Mouse (Mus musculus) liver, embryonic 12.5 days (tissue): ENCODE data around the gene Sh3gl2. TPM values are rescaled to one million over a fixed set of nuclear protein-coding genes. Genes with fewer than 3 reads are reported as not detected.

Experiments used
- ATAC-seq: fragments of 200-750 bp; cut with Nextera tagmentation; 2 replicates; pipeline ENCODE4 v1.8.0; 2017; ENCODE audit warnings: moderate number of reproducible peaks, mild to moderate bottlenecking, moderate library complexity
- H3K27ac ChIP-seq: fragments of 300-500 bp; sonication (generic); 2 replicates; pipeline ENCODE4 v1.5.1; 2016; ENCODE audit warnings: mild to moderate bottlenecking
- H3K27me3 ChIP-seq: fragments of 300-500 bp; sonication (generic); replicated peaks from 2 replicates; pipeline ENCODE4 v1.6.1; 2016; ENCODE audit warnings: mild to moderate bottlenecking, moderate library complexity
- H3K36me3 ChIP-seq: fragments of 300-500 bp; sonication (generic); 2 replicates; pipeline ENCODE4 v1.6.1; 2016; ENCODE audit warnings: mild to moderate bottlenecking, moderate library complexity
- H3K4me1 ChIP-seq: fragments of 300-500 bp; sonication (generic); 2 replicates; pipeline ENCODE4 v1.6.1; 2016
- H3K4me2 ChIP-seq: fragments of 300-500 bp; sonication (generic); 2 replicates; pipeline ENCODE4 v1.6.1; 2016; ENCODE audit warnings: mild to moderate bottlenecking, moderate library complexity
- H3K4me3 ChIP-seq: fragments of 300-500 bp; sonication (generic); 2 replicates; pipeline ENCODE4 v1.5.1; 2016; ENCODE audit warnings: mild to moderate bottlenecking, moderate library complexity
- H3K9ac ChIP-seq: fragments of 300-500 bp; sonication (generic); 2 replicates; pipeline ENCODE4 v1.6.1; 2016; ENCODE audit warnings: mild to moderate bottlenecking, moderate library complexity
- H3K9me3 ChIP-seq: fragments of 300-500 bp; sonication (generic); replicated peaks from 2 replicates; pipeline ENCODE4 v1.6.1; 2016; ENCODE audit warnings: mild to moderate bottlenecking, moderate library complexity
- WGBS: fragments of 180-500 bp; shearing (Covaris S2); methylation state at CpG from one replicate; pipeline ENCODE4 v1.1.7; 2016; ENCODE audit not compliant: insufficient replicate concordance; 5-methylcytosine and 5-hydroxymethylcytosine counted together
- polyA plus RNA-seq: library from polyadenylated mRNA; unstranded; fragments of >200 nt; fragmentation: Nextera tagmentation; extraction: Ambion mirVana; gene quantifications from 2 replicates; pipeline ENCODE4 v1.2.1, GENCODE M21; 2016

Sh3gl2 gene
- polyA plus RNA-seq, 1 experiment from 2014 or later, result 0.17 TPM

GRCm38 (mm10) chr4:85505718-85506117, 300.8 kb downstream of the Sh3gl2 start:
- no peak overlapping the region for H3K9ac ChIP-seq

DNA sequence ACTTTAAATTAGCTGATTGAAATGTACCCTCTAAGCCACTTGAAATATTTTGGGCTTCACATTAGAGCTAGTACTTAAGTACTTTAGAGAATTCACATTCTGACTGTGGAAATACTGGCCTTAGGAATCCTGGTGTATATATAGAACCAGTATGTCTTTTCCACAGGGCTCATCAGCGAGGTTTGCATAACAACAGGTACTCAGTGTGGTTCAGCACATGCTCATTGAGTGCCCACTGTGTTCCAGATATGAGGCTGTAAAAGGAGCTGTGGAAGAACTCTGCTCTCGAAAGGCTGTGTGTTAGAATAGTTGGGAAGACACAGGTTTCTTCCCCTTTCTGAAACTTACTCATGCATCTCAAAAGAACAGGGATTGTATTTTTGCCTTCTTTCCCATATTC, 302.1 kb downstream of the Sh3gl2 start:
- H3K9ac ChIP-seq, result no peak overlapping the region
- H3K9me3 ChIP-seq, result no peaks in the 10 kb centered on the region
- H3K4me2 ChIP-seq, result no peak overlapping the region
- no peaks in the 10 kb centered on the region for H3K4me1 ChIP-seq
- H3K4me3 ChIP-seq, result no peak overlapping the region
- H3K27me3 ChIP-seq, result no peaks in the 10 kb centered on the region
- WGBS, result 51% methylated on average over 2 of the region's 2 CpGs
- ATAC-seq, result no peak
- H3K36me3 ChIP-seq, result no peaks in the 10 kb centered on the region
- no peak overlapping the region for H3K27ac ChIP-seq

More at GRCm38 (mm10) chr4:85505718-85506117, 300.8 kb downstream of the Sh3gl2 start:
- Histone ChIP-seq H3K9me3 (no peaks in the 10 kb centered on the region), H3K4me1 (no peaks in the 10 kb centered on the region), H3K27ac (no peak overlapping the region), H3K27me3 (no peaks in the 10 kb centered on the region), H3K4me3 (no peak overlapping the region), H3K36me3 (no peaks in the 10 kb centered on the region), H3K4me2 (no peak overlapping the region)
- 52% methylated on average over 3 of the region's 3 CpGs for WGBS
- no peak for ATAC-seq

DNA sequence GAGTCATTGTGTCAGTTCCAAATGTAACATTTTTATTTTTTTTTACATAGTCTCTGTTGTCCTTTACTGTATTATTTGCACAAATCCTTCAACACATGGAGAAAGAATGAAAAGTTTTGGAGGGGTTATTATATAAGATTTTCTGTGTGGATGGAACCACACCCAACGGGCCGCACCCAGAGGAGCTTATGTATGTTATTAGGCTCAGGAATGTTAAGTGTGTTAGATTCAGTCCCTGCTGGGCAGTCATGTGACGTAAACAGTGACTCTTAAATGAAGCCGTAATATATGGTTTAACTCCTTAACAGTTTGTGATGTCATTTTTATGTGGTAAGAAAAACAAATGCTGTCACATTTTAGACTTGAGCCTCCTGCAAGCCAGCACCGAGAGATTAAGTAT, 302.6 kb downstream of the Sh3gl2 start:
- no peak for ATAC-seq
- no peaks in the 10 kb centered on the region; the same call in 1 of the 2 replicates for H3K27me3 ChIP-seq
- H3K27ac ChIP-seq, result no peak overlapping the region
- H3K9me3 ChIP-seq, result no peaks in the 10 kb centered on the region
- no peaks in the 10 kb centered on the region for H3K4me1 ChIP-seq
- no peak overlapping the region for H3K9ac ChIP-seq
- H3K4me2 ChIP-seq, result no peak overlapping the region
- H3K36me3 ChIP-seq, result no peaks in the 10 kb centered on the region
- 66% methylated on average over 5 of the region's 5 CpGs for WGBS
- H3K4me3 ChIP-seq, result no peak overlapping the region

- no peak overlapping the region for H3K4me3 ChIP-seq
- no peak for ATAC-seq
- peak overlapping the region; percentile 61 for H3K4me2 ChIP-seq
- H3K9ac ChIP-seq, result no peak overlapping the region
- H3K4me1 ChIP-seq, result no peaks in the 10 kb centered on the region
- H3K36me3 ChIP-seq, result no peaks in the 10 kb centered on the region
- no peak overlapping the region for H3K27ac ChIP-seq
- H3K9me3 ChIP-seq, result no peaks in the 10 kb centered on the region
- 34% methylated on average over 7 of the region's 7 CpGs for WGBS
- H3K27me3 ChIP-seq, result peaks cover 13% of the 10 kb centered on the region; the same call in 1 of the 2 replicates
These were observed 308.4 kb downstream of the Sh3gl2 start for GRCm38 (mm10) chr4:85513288-85513687.

- Histone ChIP-seq H3K4me2 (peak within 1 kb of the TSS; percentile 61), H3K27ac (no peak within 1 kb of the TSS)
- ATAC-seq, result no peak
These were observed 308.9 kb downstream of the Sh3gl2 start, which contains the start of gene Adamtsl1 for GRCm38 (mm10) chr4:85513792-85514191. TSS of gene Adamtsl1 (plus strand) at chr4:85514172.

DNA sequence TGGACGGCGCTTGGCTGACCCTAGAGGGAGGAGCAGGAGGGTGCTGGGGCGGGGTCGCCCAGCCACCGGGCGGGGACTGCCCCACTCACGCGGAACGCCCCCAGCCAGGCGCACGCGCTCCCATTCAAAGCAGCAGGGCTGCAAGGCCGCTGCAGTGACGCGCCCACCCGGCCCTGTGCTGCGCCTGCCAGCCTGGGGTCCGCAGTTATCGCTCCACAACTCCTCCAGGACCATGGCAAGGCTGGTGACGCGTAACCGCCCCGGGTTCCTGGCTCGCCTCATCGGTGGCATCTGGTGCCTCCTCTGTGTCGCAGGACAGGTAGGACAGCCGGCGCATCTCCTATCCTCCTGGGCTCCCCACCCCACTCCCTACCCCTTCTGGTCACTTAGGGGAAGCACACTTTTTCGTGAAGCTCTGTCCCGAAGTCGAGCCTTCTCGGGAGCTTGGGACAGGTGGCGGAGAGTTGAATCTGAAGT, 309.3 kb downstream of the Sh3gl2 start:
- ATAC-seq, result peak; percentile 44; the same call in 1 of the 2 replicates
- H3K4me2 ChIP-seq, result peak overlapping the region; percentile 61

More at GRCm38 (mm10) chr4:85513792-85514191, 308.9 kb downstream of the Sh3gl2 start, which contains the start of gene Adamtsl1:
- Histone ChIP-seq H3K9ac (no peak within 1 kb of the TSS), H3K4me3 (peak within 1 kb of the TSS; percentile 44), H3K4me1 (no peaks in the 10 kb centered on the region), H3K9me3 (no peaks in the 10 kb centered on the region), H3K27me3 (peaks cover 13% of the 10 kb centered on the region; the same call in 1 of the 2 replicates), H3K36me3 (no peaks in the 10 kb centered on the region)
- WGBS, result 5% methylated on average over 9 of the region's 9 CpGs

DNA sequence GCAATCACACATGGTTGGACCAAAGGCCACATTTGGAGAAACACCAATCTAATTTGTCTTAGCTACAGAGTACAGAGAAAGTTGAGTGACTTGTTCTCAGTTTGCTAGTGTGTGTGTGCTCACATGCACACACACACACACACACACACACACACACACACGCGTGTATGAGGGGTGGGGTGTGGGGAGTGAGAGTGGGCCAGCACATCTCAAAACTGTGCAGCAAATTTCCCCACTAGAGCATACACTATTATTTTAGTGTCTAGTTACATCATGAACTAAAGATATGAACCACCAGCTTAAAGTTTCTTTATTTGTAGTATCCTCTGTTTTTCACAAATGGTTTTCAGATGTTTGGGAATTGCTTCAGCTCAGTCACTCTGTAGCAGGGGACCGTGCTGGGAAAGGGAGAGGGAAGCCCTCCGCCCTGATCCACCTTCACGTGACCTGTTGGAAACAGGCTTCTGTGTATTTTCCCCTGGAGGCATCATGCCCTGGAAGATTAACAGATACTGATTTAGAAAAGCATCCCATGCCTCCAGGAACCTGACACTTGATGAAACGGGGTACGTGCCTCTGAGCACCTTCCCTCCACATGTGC, 322.1 kb downstream of the Sh3gl2 start:
- ATAC-seq, result no peak
- no peak overlapping the region for H3K27ac ChIP-seq
- no peaks in the 10 kb centered on the region for H3K27me3 ChIP-seq
- WGBS, result 79% methylated on average over 7 of the region's 7 CpGs
- no peaks in the 10 kb centered on the region for H3K9me3 ChIP-seq
- H3K4me3 ChIP-seq, result no peak overlapping the region
- H3K36me3 ChIP-seq, result no peaks in the 10 kb centered on the region
- H3K4me2 ChIP-seq, result no peak overlapping the region
- H3K9ac ChIP-seq, result no peak overlapping the region
- no peaks in the 10 kb centered on the region for H3K4me1 ChIP-seq

More for the DNA sequence above, 309.3 kb downstream of the Sh3gl2 start:
- Histone ChIP-seq H3K9me3 (no peaks in the 10 kb centered on the region), H3K9ac (no peak overlapping the region), H3K4me1 (no peaks in the 10 kb centered on the region), H3K27ac (no peak overlapping the region), H3K4me3 (peak overlapping the region; percentile 44), H3K36me3 (no peaks in the 10 kb centered on the region), H3K27me3 (peaks cover 13% of the 10 kb centered on the region; the same call in 1 of the 2 replicates)
- 2% methylated on average over 28 of the region's 33 CpGs for WGBS

DNA sequence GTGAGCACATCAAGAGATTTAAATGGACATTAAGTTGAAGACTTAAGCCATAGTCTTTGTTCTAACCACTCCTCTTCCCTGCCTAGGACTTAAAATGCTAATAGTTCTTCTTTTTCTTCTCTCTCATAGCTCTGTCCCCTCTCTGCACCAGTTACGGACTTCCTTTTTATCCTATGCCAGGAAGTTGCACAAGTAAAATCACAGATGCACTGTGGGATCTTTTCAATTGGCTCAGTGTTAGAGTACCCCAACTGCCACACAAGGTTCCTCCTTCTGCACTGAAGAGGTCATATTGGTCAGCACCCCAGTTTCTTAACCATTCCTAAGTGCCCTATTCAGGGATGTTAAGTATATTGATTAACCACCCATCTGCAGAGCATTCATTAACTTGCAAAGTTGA, 324.9 kb downstream of the Sh3gl2 start:
- no peaks in the 10 kb centered on the region for H3K9me3 ChIP-seq
- H3K4me2 ChIP-seq, result no peak overlapping the region
- H3K36me3 ChIP-seq, result no peaks in the 10 kb centered on the region
- no peak for ATAC-seq
- no peak overlapping the region for H3K4me3 ChIP-seq
- H3K4me1 ChIP-seq, result no peaks in the 10 kb centered on the region
- H3K27me3 ChIP-seq, result no peaks in the 10 kb centered on the region
- H3K27ac ChIP-seq, result no peak overlapping the region
- 26% methylated on average over 1 of the region's 1 CpGs for WGBS
- no peak overlapping the region for H3K9ac ChIP-seq

DNA sequence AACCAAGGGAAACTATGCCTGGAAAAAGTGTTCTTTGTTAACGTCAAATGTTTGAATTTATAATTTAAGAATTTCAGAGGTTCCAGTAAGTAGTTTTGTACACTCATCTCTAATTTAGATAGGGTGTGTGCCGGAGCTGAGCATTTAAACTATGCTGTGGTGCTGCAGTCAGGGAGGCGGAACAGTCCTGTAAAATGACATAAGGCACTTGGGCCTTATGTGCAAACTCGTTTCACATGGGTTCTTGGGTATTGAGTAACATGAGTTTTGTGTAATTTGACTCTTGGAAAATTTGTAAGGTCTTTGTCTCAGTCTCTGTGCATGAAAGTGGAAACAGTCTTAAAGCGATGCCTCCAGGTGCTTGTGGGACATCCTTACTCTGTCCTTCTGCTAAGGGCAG, 334.8 kb downstream of the Sh3gl2 start:
- ATAC-seq, result no peak
- Histone ChIP-seq H3K4me3 (no peak overlapping the region), H3K27me3 (no peaks in the 10 kb centered on the region), H3K27ac (no peak overlapping the region), H3K4me2 (no peak overlapping the region), H3K36me3 (no peaks in the 10 kb centered on the region), H3K9ac (no peak overlapping the region), H3K9me3 (no peaks in the 10 kb centered on the region), H3K4me1 (no peaks in the 10 kb centered on the region)
- WGBS, result 65% methylated on average over 5 of the region's 5 CpGs

- no peak overlapping the region for H3K9ac ChIP-seq
- no peak overlapping the region for H3K27ac ChIP-seq
- 64% methylated on average over 4 of the region's 4 CpGs for WGBS
- H3K27me3 ChIP-seq, result no peaks in the 10 kb centered on the region
- no peaks in the 10 kb centered on the region for H3K9me3 ChIP-seq
- ATAC-seq, result no peak
- H3K4me1 ChIP-seq, result no peaks in the 10 kb centered on the region
- no peak overlapping the region for H3K4me2 ChIP-seq
- H3K36me3 ChIP-seq, result no peaks in the 10 kb centered on the region
- H3K4me3 ChIP-seq, result no peak overlapping the region
These were observed 338.3 kb downstream of the Sh3gl2 start for GRCm38 (mm10) chr4:85543221-85543620.

DNA sequence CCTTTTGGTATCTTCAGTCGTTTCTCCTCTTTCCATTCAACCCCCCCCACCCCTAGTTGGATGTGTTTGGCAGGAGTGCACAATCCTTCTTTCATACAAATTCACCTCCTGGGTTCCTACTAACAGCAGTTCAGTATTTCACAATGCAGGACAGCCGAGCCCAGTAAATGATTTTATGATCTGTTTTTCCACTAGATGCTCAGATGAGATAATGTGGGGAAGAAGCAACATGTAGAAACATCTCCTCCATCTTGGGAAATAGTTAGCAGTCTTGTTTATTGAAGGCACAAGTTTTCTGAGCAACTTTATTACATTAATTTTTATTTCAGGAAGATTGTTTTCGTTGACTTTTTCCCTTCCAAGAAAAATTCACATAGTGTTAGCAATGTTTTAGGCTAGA, 349.8 kb downstream of the Sh3gl2 start:
- H3K4me1 ChIP-seq, result no peaks in the 10 kb centered on the region
- WGBS, result 52% methylated on average over 3 of the region's 3 CpGs
- no peak overlapping the region for H3K27ac ChIP-seq
- no peaks in the 10 kb centered on the region for H3K9me3 ChIP-seq
- no peak for ATAC-seq
- no peaks in the 10 kb centered on the region for H3K36me3 ChIP-seq
- no peak overlapping the region for H3K4me2 ChIP-seq
- H3K27me3 ChIP-seq, result no peaks in the 10 kb centered on the region
- H3K9ac ChIP-seq, result no peak overlapping the region
- no peak overlapping the region for H3K4me3 ChIP-seq

GRCm38 (mm10) chr4:85559753-85560152, 354.8 kb downstream of the Sh3gl2 start:
- 66% methylated on average over 6 of the region's 6 CpGs for WGBS
- no peaks in the 10 kb centered on the region for H3K9me3 ChIP-seq
- no peak overlapping the region for H3K4me2 ChIP-seq
- H3K4me3 ChIP-seq, result no peak overlapping the region
- no peak overlapping the region for H3K27ac ChIP-seq
- H3K9ac ChIP-seq, result no peak overlapping the region
- H3K27me3 ChIP-seq, result no peaks in the 10 kb centered on the region
- H3K36me3 ChIP-seq, result no peaks in the 10 kb centered on the region
- no peak for ATAC-seq
- no peaks in the 10 kb centered on the region for H3K4me1 ChIP-seq
